In the genomic region with DNA sequence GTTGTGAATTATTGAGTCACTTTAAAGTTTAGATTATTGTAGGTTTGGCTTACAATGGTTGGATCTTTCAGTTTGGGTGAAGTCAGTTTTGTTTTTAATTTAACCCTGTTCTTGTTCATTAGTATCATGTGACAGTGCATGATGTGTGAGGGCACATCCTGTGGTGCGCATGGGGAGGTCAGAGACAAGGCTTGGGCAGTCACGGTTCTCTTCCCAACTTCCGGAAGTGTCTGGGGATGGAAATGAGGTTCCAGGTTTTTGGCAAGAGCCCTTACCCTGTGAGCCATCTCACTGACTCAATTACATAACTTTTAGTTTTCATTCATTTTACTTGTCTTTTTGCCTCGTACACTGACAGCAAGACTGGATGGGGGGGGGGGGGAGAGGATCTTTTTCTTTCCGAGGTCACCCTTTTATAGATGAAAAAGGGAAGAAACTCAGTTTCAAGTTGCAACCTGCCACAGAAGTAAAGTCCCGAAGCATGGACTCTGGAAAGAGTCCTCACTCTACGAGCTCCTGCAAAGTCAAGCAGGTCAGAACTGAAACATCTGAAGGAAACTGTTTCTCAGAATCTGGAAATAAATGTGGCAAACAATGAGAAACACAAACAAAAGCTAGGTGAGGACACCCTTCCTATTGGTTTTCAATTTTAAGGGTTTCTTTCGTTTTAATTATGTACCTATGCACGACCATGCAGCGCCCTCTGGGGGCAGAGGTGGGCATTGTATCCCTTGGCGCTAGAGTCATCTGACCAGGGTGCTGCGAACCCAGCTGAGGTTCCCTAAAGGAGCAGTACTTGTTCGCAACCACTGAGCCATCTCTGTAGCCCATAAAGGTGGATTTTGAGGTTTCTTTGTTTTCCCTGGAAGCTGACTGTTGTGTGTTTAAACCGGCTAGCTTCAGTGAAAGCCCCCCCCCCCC, we compare ENCODE assay signal across 7 mouse cellular contexts. TPM values are rescaled to one million over a fixed set of nuclear protein-coding genes. Genes with fewer than 3 reads are reported as not detected.
DNase-seq lines count a peak whose midpoint lies in the region; ATAC-seq and TF ChIP-seq lines count a peak whose summit lies in the region.

No protein-coding gene starts in this region.

- H3K4me1 ChIP-seq in bone marrow macrophage, adult 2 months (ENCODE audit: control insufficient read depth, insufficient read depth, low read length): no peaks in the 10 kb centered on the region
- no peaks in the 10 kb centered on the region for H3K4me1 ChIP-seq in kidney, postnatal 0 days (replicated peaks; ENCODE audit: insufficient read depth, low read length)

- no peak overlapping the region for H3K4me2 ChIP-seq in kidney, postnatal 0 days (ENCODE audit: low read length)

- peak; percentile 34; the same call in 1 of the 2 replicates for TF ChIP-seq CTCF in bone marrow macrophage, adult 2 months (IDR thresholded peaks at IDR 0.05; ENCODE audit: low read depth, low read length)
- peak; percentile 45; the same call in 1 of the 2 replicates for TF ChIP-seq CTCF in kidney, postnatal 0 days (IDR thresholded peaks at IDR 0.05; ENCODE audit: low read depth)

- H3K36me3 ChIP-seq in kidney, postnatal 0 days (ENCODE audit: insufficient read depth, low read length): no peaks in the 10 kb centered on the region

- TF ChIP-seq POLR2A in bone marrow macrophage, adult 2 months (IDR thresholded peaks at IDR 0.05; ENCODE audit: borderline replicate concordance, low read depth, low read length): no peak

- H3K9ac ChIP-seq in kidney, postnatal 0 days (ENCODE audit: low read depth, low read length): no peak overlapping the region

- 70% methylated on average over 14 of the region's 14 CpGs for WGBS in kidney, postnatal 0 days

- intact Hi-C loops in left cerebral cortex, postnatal 4 days (cut with DNase I): no loop called here
- intact Hi-C loops in left cerebral cortex, postnatal 36 days (cut with DNase I): no loop called here

- H3K9me3 ChIP-seq in kidney, postnatal 0 days (replicated peaks; ENCODE audit: low read length): no peaks in the 10 kb centered on the region

- no peaks in the 10 kb centered on the region for H3K27me3 ChIP-seq in kidney, postnatal 0 days (ENCODE audit: insufficient read depth, low read length)

- no peak overlapping the region for H3K27ac ChIP-seq in bone marrow macrophage, adult 2 months (ENCODE audit: insufficient read depth, low read depth, low read length)
- H3K27ac ChIP-seq in kidney, postnatal 0 days: no peak overlapping the region

- H3K4me3 ChIP-seq in bone marrow macrophage, adult 2 months (ENCODE audit: insufficient read depth, low read length): no peak overlapping the region; the same call in 1 of the 2 replicates
- H3K4me3 ChIP-seq in kidney, postnatal 0 days (replicated peaks; ENCODE audit: low read depth, low read length): no peak overlapping the region

- DNase-seq in left cerebral cortex, postnatal 4 days: peak; percentile 25
- DNase-seq in left cerebral cortex, postnatal 36 days (ENCODE audit: low spot score in 2 of 2): no peak
- DNase-seq in MN1 (ENCODE audit: low spot score): peak; percentile 51
- DNase-seq in kidney, postnatal 0 days (ENCODE audit: low spot score): peak; percentile 2

- ATAC-seq in kidney, postnatal 0 days (replicated peaks; ENCODE audit: low FRiP score, low read depth): no peak
- ATAC-seq in megakaryocyte-erythroid progenitor cell, adult 5-6 weeks (replicated peaks; ENCODE audit: low FRiP score, low TSS enrichment, poor library complexity, severe bottlenecking): peak; percentile 93
- ATAC-seq in erythroblast, adult 5-6 weeks (replicated peaks; ENCODE audit: low FRiP score, poor library complexity, severe bottlenecking): no peak

RNA-seq across cellular contexts. Expression of gene Naf1, which starts 53.9 kb away (rescaled TPM):
- 10 to 100 TPM; 14.6 to 15.2 TPM for total RNA-seq in left cerebral cortex, postnatal 4 days (2021)
- total RNA-seq in left cerebral cortex, postnatal 36 days (2021): 10 to 100 TPM; 14.6 to 15.7 TPM
- polyA plus RNA-seq in bone marrow macrophage, adult 2 months (2012; ENCODE audit: insufficient read depth, insufficient read length, missing spikeins): 8.9 and 10.4 TPM in 2 replicates
- polyA plus RNA-seq in kidney, postnatal 0 days (2015; fragmentation: Nextera tagmentation; extraction: Ambion mirVana): 5.0 TPM in 2 replicates
- 36.3 and 38.5 TPM in 2 replicates for total RNA-seq in megakaryocyte-erythroid progenitor cell, adult 5-6 weeks (2014; fragmentation: Nextera tagmentation)
- total RNA-seq in megakaryocyte-erythroid progenitor cell, adult 5-6 weeks (2017): 13.6 and 13.9 TPM in 2 replicates
- total RNA-seq in erythroblast, adult 5-6 weeks (2015; ENCODE audit: low replicate concordance): 6.9 and 9.2 TPM in 2 replicates
- 2.5 and 3.7 TPM in 2 replicates for total RNA-seq in erythroblast, adult 5-6 weeks (2017; ENCODE audit: low replicate concordance)

Comparison
In these comparisons a context has a peak if more than half of its experiments do, and no peak if none do; other contexts are left out.
1. DNase-seq: peak in left cerebral cortex, postnatal 4 days (single experiment), MN1 (single experiment) and kidney, postnatal 0 days (single experiment); none in left cerebral cortex, postnatal 36 days (0 of 2).